Mouse (Mus musculus): ENCODE data around the gene 1810010H24Rik.
"Not testable (repeated sequence)": the region's sequence is repeated elsewhere in the genome, so short reads cannot be mapped to it uniquely, and the experiment has no call there.

1810010H24Rik gene
- long read RNA-seq, experiment 1, partial matches to known transcripts = 2 of 2 reads
- long read RNA-seq, experiment 1, other reads (novel, unspliced or antisense) = 0 of 2 reads
- long read RNA-seq, experiment 2, partial matches to known transcripts = 4 of 4 reads
- long read RNA-seq, experiment 2, other reads (novel, unspliced or antisense) = 0 of 4 reads

DNA sequence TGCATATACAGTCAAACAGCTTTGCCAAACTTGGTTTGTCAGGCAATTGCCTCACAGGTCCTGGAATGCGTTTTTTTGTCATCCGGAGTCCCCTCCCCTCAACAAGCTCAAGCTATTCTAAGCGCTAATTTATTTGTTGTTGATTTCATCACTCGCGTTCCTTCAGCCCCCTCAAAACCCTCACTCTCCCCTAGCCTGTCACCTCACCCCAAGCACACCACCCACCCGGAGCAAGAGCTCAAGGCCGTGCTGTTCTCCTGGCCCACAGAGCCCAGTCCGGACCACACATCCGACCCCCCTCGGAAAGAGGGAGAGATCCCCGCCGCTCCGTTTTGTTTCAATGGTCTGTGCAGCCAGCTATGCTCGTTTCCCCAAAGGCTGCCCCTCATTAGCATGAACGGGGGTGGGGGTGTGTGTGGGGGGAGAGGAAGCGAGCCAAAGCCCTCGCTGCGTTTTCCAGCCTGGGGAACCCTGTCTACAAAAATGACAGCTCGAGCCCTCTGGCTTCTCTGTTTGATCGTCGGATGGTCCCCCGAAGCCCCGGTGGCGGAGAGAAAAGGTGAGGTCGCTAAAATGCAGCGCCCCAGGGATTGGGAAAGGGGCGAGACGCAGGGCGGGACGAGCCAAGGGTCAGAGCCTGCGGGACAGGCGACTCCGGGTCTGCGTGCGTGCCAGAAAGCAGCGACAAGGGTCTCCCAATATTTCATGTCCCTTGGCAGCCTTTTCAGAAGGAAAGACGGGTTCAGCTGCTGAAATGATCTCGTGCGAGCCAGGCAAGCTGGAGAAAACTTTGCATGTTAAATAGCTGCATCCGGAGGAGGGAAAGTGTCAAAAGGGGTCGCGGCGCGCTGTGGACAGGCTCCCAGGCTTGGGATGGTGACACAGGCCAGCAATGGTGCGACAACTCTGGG, at the start of gene 1810010H24Rik:
Gene 1810010H24Rik (plus strand): TSS at position 271 of the 911 bp plus-strand sequence.
- intact Hi-C loops (cut with DNase I) = no loop called here

DNA sequence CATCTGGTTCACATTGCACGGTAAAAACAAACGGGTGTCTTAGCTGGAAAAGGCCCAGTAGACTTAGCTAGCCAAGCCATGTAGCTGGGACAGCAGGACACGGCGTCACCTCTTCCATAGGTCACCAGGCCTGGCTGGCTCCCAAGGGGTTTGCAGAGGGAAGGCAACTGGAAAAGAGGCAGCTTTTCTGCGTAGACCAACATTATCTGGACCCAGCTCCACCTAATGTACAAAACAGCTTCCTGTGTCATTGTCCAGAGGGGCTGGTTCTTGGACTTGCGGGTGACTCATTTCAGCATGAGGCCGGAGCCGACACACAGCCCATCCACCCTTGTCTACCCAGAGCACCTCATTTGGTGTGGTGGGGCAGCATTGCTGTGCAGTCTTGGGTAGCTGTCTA, 49.3 kb upstream of the 1810010H24Rik start:
- intact Hi-C loops (cut with DNase I) = loop anchor here (10.0 kb wide), 1 partner anchor 51 kb away; the partner anchor contains the start of gene Smurf2

DNA sequence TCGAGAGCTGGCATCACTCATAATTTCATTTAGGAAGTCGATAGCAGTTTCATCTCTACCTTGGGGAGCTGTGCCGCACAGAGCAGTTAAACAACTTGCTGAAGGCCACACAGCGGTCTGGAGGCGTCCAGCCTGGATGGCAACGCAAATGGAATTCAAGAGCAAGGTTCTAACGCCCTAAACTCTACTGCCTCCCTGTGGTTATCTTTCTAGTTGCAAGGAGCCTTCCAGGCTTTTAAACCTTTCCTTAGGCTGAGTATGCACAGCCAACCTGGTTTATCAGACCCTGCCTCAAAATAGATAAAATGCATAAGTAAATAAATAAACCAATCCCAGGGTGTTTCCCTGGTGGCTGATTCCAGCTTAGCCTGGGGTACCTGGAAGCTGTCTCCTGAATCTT, 45.0 kb upstream of the 1810010H24Rik start:
- intact Hi-C loops (cut with DNase I) = loop anchor here (5.0 kb wide), 1 partner anchor 128 kb away; no protein-coding TSS in a partner anchor

DNA sequence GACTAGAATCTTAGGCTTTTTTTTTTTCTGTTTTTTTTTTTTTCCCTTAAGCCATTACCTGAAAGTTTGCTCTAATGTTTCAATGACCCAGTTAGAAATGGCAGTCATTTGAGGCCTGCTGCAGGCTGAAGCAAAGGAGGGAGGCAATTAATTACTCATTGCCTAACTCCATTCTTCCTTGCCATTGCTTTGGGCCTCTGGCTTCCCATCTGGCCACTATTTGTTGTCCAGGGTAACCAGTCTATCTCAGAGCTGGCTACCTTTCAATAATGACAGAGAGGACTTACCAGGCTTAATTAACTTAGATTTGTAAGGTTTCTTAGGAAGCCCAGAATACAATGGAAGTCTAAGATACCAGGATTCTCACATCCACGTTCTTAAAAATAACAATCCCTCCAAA, 43.7 kb upstream of the 1810010H24Rik start:
- intact Hi-C loops (cut with DNase I) = loop anchor here (5.0 kb wide), 1 partner anchor 129 kb away; no protein-coding TSS in a partner anchor

DNA sequence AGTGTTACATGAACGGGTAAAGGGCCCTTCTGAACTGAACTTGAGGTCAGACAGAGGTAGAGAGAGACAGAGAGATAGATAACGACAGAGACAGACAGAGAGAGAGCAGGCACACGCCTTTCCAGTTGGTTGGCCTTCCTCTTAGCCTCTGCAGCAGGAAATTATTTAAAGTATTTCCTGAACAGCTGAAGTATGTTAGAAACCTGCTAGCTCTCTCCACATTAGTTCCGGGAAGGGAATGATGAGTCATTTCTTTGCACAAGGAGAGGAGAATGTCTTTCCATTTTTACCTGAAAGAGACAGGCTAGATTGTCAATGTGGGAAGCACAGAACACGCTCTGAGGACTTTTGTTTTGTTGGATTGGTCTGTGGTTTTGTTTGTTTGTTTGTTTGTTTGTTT, 43.1 kb upstream of the 1810010H24Rik start:
- intact Hi-C loops (cut with DNase I) = loop anchor here (5.0 kb wide), 1 partner anchor 130 kb away; no protein-coding TSS in a partner anchor

DNA sequence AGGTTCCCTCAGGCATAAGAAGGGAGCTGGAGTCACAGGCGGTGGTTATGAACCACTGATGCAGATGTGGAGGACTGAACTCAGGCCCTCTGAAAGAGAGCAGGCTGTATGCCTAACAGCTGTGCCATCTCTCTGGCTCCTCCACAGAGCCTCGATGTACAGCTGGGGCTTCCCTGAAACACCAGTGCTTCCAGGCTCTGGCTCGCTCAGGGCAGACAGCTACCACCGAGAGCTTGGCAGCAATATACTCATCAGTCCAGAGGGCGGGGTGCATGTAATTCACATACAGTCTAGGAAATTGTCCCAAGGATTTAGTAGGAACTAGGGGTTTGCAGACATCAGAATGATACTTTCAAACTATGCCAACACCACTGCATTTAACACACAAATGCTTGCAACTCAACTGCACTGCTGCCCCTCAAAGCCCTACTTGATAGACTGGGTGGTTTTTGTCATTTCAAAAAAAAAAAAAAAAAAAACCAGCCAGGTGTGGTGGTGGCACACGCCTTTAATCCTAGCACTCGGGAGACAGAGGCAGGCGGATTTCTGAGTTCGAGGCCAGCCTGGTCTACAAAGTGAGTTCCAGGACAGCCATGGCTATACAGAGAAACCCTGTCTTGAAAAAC, 39.4 kb upstream of the 1810010H24Rik start:
- intact Hi-C loops (cut with DNase I) = not testable (repeated sequence)

DNA sequence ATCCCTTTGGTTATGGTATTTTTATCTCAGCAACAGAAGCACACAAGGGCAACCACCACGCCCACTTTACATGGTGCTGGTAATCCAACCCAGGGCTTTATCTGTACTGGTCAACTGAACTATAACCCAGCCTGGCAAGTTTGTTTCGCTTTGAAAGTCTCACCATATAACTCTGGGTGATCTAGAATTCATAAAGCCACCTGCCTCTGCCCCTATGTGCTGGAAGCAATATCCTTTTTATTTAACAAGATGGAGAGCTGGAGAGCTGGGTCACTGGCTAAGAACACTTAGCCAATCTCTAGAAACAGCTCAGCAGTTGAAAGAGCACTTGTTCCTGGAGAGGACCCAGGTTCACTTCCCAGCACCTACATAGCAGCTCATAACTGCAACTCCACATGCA, 38.1 kb upstream of the 1810010H24Rik start:
- intact Hi-C loops (cut with DNase I) = no loop called here

DNA sequence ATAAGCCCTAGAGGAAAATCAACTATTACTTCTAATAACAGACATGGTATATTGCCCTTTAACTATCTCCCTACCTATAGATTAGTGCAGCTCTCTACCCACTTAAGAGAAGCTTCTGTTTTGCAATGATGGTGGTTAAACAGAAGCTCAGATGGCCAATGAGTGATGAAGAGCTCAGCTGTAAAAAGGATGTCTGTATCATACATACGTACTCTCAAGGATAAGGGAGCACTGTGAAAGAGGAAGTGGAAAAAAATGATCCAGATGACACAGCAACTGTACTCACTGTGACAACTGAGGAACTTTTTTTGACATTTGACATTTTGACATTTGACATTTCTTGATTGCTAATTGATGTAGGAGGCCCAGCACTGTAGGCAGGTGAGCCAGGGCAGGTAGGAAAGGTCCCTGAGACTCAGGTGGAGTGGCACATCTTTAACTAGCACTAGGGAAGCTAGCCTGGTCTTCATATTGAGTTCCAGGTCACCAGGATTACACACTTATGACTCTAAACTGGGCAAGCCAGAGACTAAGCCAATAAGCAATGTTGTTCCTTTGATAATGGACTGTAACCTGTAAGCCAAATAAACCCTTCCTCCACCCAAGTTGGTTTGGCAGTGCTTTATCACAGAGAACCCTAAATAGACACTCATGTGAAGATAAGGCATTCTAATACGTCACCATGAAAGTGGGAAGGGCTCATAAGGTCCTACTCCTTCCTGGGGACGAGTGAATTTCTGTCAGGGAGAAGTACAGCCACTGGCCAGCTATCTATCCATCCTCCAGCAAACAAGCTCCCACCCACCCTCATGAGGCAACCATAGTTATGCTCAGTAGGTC, 31.0 kb upstream of the 1810010H24Rik start:
- intact Hi-C loops (cut with DNase I) = no loop called here

DNA sequence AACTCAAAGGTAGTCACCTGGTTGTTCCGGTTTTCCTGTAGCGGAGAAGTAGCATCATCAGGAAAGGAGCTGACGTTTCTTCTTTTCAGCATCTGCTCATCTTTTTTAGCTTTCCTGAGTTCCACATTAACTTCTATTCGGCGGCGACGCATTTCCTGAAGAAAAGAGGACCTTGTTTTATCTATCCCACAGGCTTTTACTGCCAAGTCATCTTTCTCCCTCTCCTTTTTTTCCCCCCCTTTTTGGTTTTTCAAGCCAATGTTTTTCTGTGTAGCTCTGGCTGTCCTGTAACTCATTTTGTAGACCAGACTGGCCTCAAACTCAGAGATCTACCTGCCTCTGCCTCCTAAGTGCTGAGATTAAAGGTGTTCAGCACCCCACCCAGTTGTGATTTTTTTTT, 29.0 kb upstream of the 1810010H24Rik start:
- intact Hi-C loops (cut with DNase I) = not testable (repeated sequence)

DNA sequence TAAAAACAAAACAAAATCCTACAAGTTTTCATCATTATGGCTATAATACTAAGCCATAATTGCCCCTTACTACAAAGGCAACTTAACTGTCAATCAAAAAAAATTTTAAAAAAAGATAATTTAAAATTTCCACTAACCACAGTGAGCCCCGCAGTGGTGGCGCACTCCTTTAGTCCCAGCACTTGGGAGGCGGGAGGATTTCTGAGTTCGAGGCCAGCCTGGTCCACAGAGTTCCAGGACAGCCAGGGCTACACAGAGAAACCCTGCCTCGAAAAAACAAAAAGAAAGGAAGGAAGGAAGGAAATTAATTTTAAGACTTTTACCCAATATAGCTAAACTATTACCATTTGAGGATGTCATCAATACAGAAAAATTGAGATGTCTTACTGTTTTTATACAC, 27.5 kb upstream of the 1810010H24Rik start:
- intact Hi-C loops (cut with DNase I) = no loop called here

DNA sequence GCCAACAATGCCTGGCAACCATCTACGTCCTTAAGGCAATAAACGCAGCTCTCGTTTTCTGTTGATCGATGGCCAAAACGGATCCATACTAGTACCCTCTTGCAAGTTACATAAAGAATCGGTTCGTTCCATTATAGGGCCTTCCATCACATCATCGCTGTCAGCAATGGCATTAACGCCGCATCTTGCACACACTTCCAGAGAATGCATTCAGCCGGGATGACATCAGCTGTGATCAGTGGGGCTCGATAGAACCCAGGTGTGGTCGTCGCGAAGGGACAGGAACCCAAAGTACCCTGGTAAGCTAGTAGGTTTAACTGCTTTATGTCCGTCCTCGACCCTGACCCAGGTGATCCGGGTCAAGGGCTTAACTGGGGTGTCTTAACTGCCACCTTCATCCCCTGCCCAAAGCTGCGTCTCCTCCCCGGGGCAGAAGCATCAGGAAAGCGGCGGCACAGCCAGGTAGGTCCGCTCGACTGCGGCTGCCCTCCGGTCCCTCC, 26.8 kb upstream of the 1810010H24Rik start:
- intact Hi-C loops (cut with DNase I) = no loop called here

DNA sequence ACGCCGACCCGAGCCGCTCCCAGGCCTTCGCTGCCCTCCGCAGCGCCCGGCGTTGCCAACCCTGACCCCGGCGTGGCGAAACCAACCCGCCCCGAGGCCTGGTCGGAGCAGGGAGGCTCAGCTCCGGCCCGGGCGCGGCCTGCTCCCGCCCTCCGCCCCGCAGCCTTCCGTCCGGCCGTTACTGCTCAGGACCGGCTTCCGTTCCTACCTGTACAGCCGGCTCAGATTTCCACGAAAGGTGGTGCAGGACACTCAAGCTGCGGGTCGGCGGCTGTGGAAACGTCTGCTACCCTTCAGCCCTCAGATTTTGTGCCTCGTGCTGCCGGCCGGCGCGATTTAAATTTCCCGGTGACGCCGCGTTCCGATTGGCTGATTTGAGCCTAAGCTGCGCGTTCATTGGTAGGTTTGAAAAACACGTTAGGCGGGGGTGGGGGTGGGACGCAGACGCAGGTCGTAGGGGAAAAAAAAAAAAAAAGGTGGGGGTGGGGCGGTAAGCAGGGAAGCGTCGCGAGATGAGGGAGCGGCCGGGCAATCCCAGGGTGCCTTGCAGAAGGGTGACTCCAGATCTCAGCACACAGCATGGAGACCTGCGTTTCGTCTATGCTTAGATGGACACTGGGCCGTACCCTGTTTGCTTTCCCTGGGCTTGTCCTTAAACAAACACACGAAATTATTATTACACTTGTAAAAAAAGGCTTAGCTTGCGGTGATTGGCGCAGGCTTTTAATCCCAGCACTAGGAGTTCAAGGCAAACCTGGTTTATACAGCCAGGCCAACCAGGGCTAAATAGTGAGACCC, 26.1 kb upstream of the 1810010H24Rik start, which contains the start of gene Kpna2:
Gene Kpna2 (minus strand): TSS at position 391 of the 798 bp plus-strand sequence.
- intact Hi-C loops (cut with DNase I) = no loop called here

DNA sequence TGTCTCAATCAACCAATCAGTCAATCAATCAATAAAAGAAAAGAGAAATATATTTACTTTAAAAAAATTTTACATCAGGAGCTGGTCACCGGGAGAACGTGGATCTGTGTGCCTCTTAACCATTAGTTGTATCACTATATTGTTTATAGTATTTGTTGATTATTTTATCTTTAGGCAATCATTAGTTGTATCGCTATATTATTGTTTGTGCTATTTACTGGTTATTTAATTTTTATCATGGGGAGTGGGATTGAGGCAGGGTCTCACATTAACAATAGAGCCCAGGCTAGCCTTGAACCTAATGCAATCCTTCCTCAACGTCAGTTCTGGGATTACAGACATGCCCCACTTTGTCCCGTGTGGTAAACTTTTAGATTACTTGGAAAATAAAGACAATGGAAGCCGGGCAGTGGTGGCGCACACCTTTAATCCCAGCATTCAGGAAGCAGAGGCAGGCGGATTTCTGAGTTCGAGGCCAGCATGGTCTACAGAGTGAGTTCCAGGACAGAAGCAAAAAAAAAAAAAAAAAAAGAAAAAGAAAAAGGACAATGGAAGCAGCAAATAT, 25.4 kb upstream of the 1810010H24Rik start:
- intact Hi-C loops (cut with DNase I) = no loop called here

DNA sequence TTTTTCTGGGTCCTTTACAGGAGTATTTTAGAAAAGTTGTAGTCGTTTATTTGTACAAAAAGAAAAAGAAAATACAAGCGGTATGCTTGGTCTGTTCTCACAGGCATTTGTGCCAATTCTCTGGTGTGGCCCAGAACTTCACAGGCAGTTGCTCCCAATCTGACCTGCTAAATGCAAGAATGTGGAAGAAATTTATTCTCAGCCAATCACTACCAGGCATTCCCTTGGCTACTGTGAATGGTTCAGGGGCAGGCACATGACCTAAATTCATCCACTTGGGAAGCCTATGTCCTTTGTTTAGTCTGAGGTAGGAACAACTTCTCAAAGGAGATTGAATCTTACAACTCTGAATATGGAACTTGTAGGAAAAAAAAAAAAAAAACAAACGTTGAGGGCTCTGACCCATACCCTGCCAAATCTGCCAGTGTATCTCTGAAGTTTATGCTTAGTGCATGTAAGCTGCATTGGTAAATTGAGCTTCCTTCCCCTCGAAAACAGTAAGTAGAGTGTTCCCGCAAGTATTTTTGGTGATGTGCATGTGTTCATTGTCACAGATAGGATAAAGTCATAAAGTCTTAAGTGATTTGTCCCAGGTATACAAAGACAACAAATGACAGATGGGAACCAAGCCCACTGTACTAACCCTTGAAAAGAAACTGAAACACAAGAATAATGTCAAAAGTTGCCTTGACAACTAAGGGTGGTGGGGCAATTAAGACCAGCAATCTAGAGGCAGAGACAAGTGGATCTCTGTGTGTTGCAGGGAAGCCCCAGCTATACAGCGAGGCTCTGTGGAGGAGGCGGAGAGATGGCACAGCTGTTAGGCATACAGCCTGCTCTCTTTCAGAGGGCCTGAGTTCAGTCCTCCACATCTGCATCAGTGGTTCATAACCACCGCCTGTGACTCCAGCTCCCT, 23.5 kb upstream of the 1810010H24Rik start:
- intact Hi-C loops (cut with DNase I) = loop anchor here (1.0 kb wide), 1 partner anchor 11 kb away; no protein-coding TSS in a partner anchor

DNA sequence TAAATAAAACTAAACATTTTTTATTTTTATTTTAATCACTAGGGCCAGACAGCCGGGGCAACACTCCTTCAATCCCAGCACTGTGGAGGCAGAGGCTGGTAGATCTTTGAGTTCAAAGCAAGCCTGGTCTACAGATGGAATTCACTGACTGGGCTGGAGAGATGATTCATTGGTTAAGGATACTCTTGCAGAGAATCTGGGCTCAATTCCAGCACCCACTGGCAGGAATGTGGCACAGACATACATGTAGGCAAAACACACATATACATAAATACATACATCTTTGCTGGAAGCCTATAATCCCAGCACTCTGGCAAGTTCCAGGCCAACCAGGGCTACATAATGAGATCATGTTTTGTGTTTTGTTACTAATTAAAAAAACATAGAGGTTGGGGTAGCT, 19.9 kb upstream of the 1810010H24Rik start:
- intact Hi-C loops (cut with DNase I) = no loop called here

DNA sequence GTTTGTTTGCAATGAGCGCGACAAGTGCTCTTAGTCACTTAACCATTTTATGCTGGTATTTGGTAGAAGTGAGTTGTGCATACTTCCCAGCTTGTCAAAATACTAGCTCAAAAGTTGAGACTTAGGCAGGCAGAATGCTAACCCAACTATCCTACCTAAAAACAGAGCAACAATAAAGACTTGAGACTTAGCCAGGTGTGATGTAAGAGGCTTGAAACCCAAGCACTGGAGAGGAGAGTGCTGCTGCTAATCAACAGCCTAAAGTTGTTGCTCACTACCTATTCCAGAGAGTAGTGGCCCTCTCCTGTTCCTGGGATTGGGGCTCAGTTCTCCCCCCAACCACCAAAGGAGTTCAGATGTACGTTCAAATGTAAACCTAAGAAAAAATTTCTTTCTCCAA, 15.0 kb upstream of the 1810010H24Rik start:
- intact Hi-C loops (cut with DNase I) = loop anchor here (2.0 kb wide), 1 partner anchor 36 kb away; no protein-coding TSS in a partner anchor

DNA sequence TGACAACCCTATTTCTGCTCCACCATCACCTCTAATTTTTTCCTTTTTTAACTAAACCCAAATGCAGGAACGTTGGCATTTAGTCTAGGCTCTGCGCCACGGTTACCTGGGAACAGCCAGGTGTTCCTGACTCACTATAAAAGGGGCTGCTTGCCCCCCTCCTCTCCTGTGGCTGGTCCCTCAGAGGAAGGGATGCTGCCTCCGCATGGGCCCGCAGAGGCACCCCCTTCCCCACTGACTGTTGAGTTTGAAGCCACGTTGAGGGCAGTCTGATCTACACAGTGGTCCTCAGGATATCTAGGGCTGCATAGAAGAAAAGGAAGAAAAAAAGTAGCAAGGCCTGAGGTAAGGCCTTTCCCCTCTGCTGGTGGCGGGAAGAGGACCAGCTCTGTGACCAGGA, 14.3 kb upstream of the 1810010H24Rik start:
- intact Hi-C loops (cut with DNase I) = loop anchor here (2.0 kb wide), 1 partner anchor 36 kb away; no protein-coding TSS in a partner anchor

DNA sequence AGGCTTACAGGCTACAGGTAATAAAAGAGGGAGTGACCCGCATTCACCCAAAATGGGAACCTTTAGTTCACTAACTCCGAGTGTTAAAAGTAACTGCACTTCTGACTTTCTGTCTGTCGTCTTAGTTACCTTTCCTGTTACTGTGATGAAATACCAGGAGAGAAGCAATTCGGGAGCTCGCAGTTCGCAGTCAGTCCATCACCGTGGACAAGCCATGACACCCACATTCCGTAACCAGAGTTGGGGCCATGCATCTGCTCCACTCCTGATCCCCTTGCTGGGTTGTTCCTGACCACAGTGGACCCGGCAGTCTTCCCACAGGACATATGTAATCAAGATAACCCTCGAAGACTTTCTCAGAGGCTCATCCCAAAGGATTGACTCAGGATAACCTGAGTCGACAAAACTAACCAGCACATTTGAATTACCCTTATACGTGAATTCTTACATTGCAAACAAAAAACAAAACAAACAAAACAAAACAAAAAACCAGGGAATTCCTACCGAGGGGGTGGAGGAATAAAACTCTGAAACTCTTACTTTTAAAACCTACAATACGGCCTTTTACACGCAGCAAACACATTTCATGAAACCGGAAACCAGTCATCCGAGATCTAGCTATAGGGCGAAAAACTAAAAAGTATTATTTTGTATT, 13.7 kb upstream of the 1810010H24Rik start:
- intact Hi-C loops (cut with DNase I) = loop anchor here (2.0 kb wide), 1 partner anchor 35 kb away; no protein-coding TSS in a partner anchor
